Mouse (Mus musculus) spleen, adult 10 weeks (tissue): ENCODE data around the gene Frem1. TPM values are rescaled to one million over a fixed set of nuclear protein-coding genes. Genes with fewer than 3 reads are reported as not detected.

ENCODE experiments used
- polyA plus RNA-seq: library from polyadenylated mRNA; stranded (reverse); fragments of 350-450 nt; fragmentation: Illumina TruSeq; extraction: RNeasy Lipid Tissue Mini Kit (QIAGEN cat#74804); gene quantifications from one replicate; pipeline ENCODE4 v1.2.3, GENCODE M21; 2015; ENCODE audit warnings: low replicate concordance; ENCODE audit not compliant: insufficient read depth

Frem1 gene
- polyA plus RNA-seq: 3.4 TPM

DNA sequence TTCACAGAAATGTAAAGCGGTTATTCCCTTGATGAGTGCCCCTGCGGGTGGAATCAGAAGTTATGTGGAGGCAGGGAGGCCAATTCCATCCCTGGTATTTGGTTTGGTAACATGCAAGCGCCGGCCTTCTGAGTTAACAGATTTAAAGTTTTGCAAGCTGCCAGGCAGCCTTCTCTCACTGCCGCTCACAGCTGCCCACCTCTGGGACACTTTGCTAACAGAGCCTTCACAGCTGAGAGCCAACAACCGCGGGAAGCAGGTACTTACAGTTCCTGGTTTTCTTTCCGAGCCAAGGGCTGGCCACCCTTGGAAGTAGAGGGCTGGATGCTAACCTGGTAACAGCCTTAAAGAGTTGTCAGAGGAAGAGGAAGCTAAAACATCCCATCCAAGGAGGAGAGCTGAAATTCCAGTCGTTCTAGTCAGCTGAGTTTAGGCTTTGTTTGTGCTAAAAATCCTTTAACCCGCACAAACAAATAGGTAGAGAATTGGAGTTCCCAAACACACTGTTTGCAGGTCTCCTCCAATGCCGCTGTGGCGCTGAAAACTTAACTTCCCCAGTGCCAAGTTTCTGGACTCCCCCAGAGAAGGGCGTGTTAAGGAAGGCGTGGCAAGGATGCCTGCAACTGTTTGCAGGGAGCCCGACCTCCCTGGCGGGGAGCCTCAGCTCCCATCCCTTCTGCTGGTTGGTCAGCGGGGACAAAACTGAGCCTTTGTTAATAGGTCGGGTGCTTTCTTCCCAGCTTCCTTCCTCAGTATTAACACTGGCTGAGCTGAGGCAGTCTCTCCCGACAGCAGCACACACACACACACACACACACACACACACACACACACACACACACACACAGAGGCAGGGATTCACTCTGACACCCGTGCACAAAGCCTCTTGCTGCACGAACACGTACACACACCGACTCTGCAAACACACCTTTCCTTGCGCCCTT lies at the start of gene Frem1:
TSS of gene Frem1 (minus strand) at position 706 of the 944 bp plus-strand sequence.

GRCm38 (mm10) chr4:82884636-82885534 lies 167.3 kb downstream of the Frem1 start, which contains the start of gene Cer1:
Gene Cer1 (minus strand): TSS chr4:82885148.

GRCm38 (mm10) chr4:82859131-82860125 lies 192.7 kb downstream of the Frem1 start, which contains the start of gene Zdhhc21:
Gene Zdhhc21 (minus strand): TSS chr4:82859958.

Other genes starting within 250 kb of the Frem1 start
- gene Zdhhc21, start 192.4 kb downstream of the Frem1 start, polyA plus RNA-seq: 13.8 TPM
- not detected for gene Cer1, start 167.2 kb downstream of the Frem1 start, polyA plus RNA-seq